Mouse (Mus musculus): Measurements from ENCODE around the gene Ap5s1.
"Not testable (repeated sequence)": the region's sequence is repeated elsewhere in the genome, so short reads cannot be mapped to it uniquely, and the experiment has no call there.

Gene Ap5s1

GRCm38 (mm10) chr2:131221853-131222515 is 15.1 kb downstream of the Ap5s1 start:
- no peak for DNase-seq (ENCODE audit: low read depth)

- no peak for DNase-seq (ENCODE audit: low read depth)
Observed at GRCm38 (mm10) chr2:131222562-131222961, 15.7 kb downstream of the Ap5s1 start.

GRCm38 (mm10) chr2:131223569-131223968 is 16.7 kb downstream of the Ap5s1 start:
- DNase-seq (ENCODE audit: low read depth): no peak

- no peak for DNase-seq (ENCODE audit: low read depth)
Observed at GRCm38 (mm10) chr2:131225178-131225577, 18.3 kb downstream of the Ap5s1 start.

- DNase-seq (ENCODE audit: low read depth): not testable (repeated sequence)
Observed at GRCm38 (mm10) chr2:131226669-131227068, 19.8 kb downstream of the Ap5s1 start.

GRCm38 (mm10) chr2:131227243-131227642 is 20.4 kb downstream of the Ap5s1 start:
- DNase-seq (ENCODE audit: low read depth): no peak

GRCm38 (mm10) chr2:131232558-131232957 is 25.7 kb downstream of the Ap5s1 start:
- peak; percentile 53 for DNase-seq (ENCODE audit: low read depth)

GRCm38 (mm10) chr2:131233307-131234126 is 26.6 kb downstream of the Ap5s1 start, which contains the start of gene Mavs:
TSS of gene Mavs (plus strand) at chr2:131234063.
- peak; percentile 97 for DNase-seq (ENCODE audit: low read depth)

- no peak for DNase-seq (ENCODE audit: low read depth)
Observed at GRCm38 (mm10) chr2:131234127-131234650, 27.3 kb downstream of the Ap5s1 start.

- DNase-seq (ENCODE audit: low read depth): peak; percentile 46
Observed at GRCm38 (mm10) chr2:131234970-131235635, 28.2 kb downstream of the Ap5s1 start.

GRCm38 (mm10) chr2:131242180-131242579 is 35.3 kb downstream of the Ap5s1 start:
- no peak for DNase-seq (ENCODE audit: low read depth)

- DNase-seq (ENCODE audit: low read depth): no peak
Observed at GRCm38 (mm10) chr2:131242929-131243328, 36.1 kb downstream of the Ap5s1 start.

GRCm38 (mm10) chr2:131253681-131254328 is 46.9 kb downstream of the Ap5s1 start:
- DNase-seq (ENCODE audit: low read depth): peak; percentile 84

- no peak for DNase-seq (ENCODE audit: low read depth)
Observed at GRCm38 (mm10) chr2:131254329-131254713, 47.4 kb downstream of the Ap5s1 start.

GRCm38 (mm10) chr2:131255738-131256137 is 48.9 kb downstream of the Ap5s1 start:
- peak; percentile 45 for DNase-seq (ENCODE audit: low read depth)

- peak; percentile 40 for DNase-seq (ENCODE audit: low read depth)
Observed at GRCm38 (mm10) chr2:131258693-131259092, 51.8 kb downstream of the Ap5s1 start.

GRCm38 (mm10) chr2:131260544-131261307 is 53.8 kb downstream of the Ap5s1 start:
- DNase-seq (ENCODE audit: low read depth): no peak

GRCm38 (mm10) chr2:131261481-131262212 is 54.8 kb downstream of the Ap5s1 start:
- no peak for DNase-seq (ENCODE audit: low read depth)

GRCm38 (mm10) chr2:131262213-131262672 is 55.4 kb downstream of the Ap5s1 start, which contains the start of gene Pank2:
TSS of gene Pank2 (plus strand) at chr2:131262495.
- peak; percentile 97 for DNase-seq (ENCODE audit: low read depth)
